Mouse (Mus musculus) thymus, postnatal 0 days (tissue): ENCODE data around the gene Slc23a3. TPM values are rescaled to one million over a fixed set of nuclear protein-coding genes. Genes with fewer than 3 reads are reported as not detected.
A peak's percentile ranks its signal among the peaks of the same experiment; 100 is the strongest.

Source experiments
- DNase-seq: peaks from one replicate; pipeline ENCODE4 v3.0.0-alpha.2; 2015; ENCODE audit warnings: low spot score
- polyA plus RNA-seq: library from polyadenylated mRNA; unstranded; fragments of >200 nt; fragmentation: Nextera tagmentation; extraction: Ambion mirVana; gene quantifications from 2 replicates; pipeline ENCODE4 v1.2.1, GENCODE M21; 2015

The Slc23a3 gene
- polyA plus RNA-seq = 0.20 and 0.41 TPM in 2 replicates

- no peak for DNase-seq
Measured at GRCm38 (mm10) chr1:75133421-75134207, at the start of gene Slc23a3. Gene Slc23a3 (minus strand): TSS chr1:75133890.

GRCm38 (mm10) chr1:75182160-75182559 lies 48.5 kb upstream of the Slc23a3 start:
- no peak for DNase-seq

GRCm38 (mm10) chr1:75181377-75181870 lies 47.7 kb upstream of the Slc23a3 start:
- DNase-seq = no peak

- no peak for DNase-seq
Measured at GRCm38 (mm10) chr1:75180741-75181140, 47.1 kb upstream of the Slc23a3 start.

GRCm38 (mm10) chr1:75180105-75180590 lies 46.5 kb upstream of the Slc23a3 start, which contains the start of gene Abcb6:
Gene Abcb6 (minus strand): TSS chr1:75180392.
- DNase-seq = peak; percentile 90

- peak; percentile 13 for DNase-seq
Measured at GRCm38 (mm10) chr1:75179334-75180104, 45.8 kb upstream of the Slc23a3 start.

- peak; percentile 95 for DNase-seq
Measured at GRCm38 (mm10) chr1:75168472-75169464, 35.1 kb upstream of the Slc23a3 start, which contains the start of gene Zfand2b. Gene Zfand2b (plus strand): TSS chr1:75168646.

GRCm38 (mm10) chr1:75168093-75168471 lies 34.4 kb upstream of the Slc23a3 start:
- no peak for DNase-seq

GRCm38 (mm10) chr1:75160256-75160617 lies 26.5 kb upstream of the Slc23a3 start:
- no peak for DNase-seq

- DNase-seq = no peak
Measured at GRCm38 (mm10) chr1:75159540-75160255, 26.0 kb upstream of the Slc23a3 start.

GRCm38 (mm10) chr1:75158990-75159389 lies 25.3 kb upstream of the Slc23a3 start:
- no peak for DNase-seq

- no peak for DNase-seq
Measured at GRCm38 (mm10) chr1:75155837-75156236, 22.1 kb upstream of the Slc23a3 start.

GRCm38 (mm10) chr1:75148727-75149126 lies 15.0 kb upstream of the Slc23a3 start:
- DNase-seq = no peak

- no peak for DNase-seq
Measured at GRCm38 (mm10) chr1:75147411-75148135, 13.9 kb upstream of the Slc23a3 start.

- no peak for DNase-seq
Measured at GRCm38 (mm10) chr1:75145589-75145988, 11.9 kb upstream of the Slc23a3 start.

- peak; percentile 97 for DNase-seq
Measured at GRCm38 (mm10) chr1:75142301-75143261, 8.9 kb upstream of the Slc23a3 start, which contains the start of the genes Cnppd1 and Retreg2. Gene Cnppd1 (minus strand): TSS chr1:75142711. Gene Retreg2 (plus strand): TSS chr1:75142778.

- DNase-seq = peak; percentile 68
Measured at GRCm38 (mm10) chr1:75141486-75142190, 7.9 kb upstream of the Slc23a3 start.
